Mouse (Mus musculus) layer of hippocampus, adult 18-20 months (tissue): ENCODE measurements at regions not wholly inside any gene's neighbourhood (a gene's known extent, or its start where the extent isn't known, plus 50 kb on each side); places are given as distances from the start of the nearest gene placed in this dataset.
"Not testable (repeated sequence)": the region's sequence is repeated elsewhere in the genome, so short reads cannot be mapped to it uniquely, and the experiment has no call there.

Source experiments
- DNase-seq, 2 experiments: peaks; one replicate each; pipeline ENCODE4 v3.0.0; 2022; ENCODE audit warnings: low spot score in 2 of 2

DNA sequence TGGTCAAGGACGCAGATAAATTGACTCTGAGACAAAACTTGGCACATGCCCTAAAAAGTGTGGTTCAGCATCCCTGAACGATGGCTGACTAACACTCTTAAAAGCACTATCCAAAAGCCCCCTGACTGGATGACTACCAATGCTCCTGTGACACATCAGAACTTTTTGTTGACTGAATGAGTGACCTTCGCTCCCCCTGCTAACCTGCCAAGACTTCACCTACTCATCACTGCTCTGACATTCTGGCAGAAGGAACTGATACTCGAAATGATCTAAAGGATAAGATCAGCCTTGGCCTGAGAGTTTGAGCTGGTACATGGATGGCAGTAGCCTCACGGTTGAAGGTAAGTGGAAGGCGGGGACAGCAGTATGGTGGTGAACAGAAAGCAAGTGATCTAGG is 62.4 kb upstream of the Tgm3 start:
- DNase-seq, result not testable (repeated sequence)

DNA sequence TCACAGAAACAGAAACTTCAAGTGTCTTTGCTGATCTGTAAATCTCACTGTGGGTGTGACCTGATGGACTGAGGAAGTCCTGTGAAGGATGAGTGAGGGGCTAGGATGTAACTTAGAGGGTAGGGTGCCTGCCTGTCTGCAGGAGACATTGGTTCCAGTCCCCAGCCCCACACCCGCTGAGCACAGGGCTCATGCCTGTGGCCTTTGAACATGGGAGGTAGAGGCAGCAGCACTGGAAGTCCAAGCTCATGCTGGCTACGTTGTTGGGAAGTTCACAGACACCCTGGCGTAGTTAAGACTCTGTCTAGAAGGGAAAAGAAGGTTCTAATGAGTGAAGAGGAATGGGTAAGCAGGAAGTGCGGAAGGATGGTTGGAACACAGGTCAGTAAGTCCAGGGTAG is 59.7 kb upstream of the Tgm3 start:
- DNase-seq, result no peak

DNA sequence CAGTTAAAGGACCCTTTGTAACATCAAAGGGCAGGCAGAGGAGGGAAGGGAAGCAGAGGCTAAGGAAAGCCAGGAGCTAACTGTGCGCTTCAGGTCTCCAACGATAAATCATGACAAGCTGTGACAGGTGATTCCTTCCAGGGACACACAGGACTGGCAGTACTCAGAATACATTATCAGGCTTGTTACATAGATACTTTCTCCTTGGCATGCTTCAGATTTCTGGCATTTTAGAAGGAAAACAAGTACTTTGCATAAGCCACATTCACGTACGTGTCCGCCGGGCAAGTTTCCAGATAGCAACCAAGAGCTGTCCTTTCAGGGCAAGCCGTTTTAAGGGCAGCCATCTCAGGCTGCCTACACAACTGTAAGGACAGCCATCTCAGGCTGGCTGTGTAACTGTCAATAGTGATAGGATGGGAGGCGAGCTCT is 56.9 kb upstream of the Tgm3 start:
- DNase-seq, result no peak

DNA sequence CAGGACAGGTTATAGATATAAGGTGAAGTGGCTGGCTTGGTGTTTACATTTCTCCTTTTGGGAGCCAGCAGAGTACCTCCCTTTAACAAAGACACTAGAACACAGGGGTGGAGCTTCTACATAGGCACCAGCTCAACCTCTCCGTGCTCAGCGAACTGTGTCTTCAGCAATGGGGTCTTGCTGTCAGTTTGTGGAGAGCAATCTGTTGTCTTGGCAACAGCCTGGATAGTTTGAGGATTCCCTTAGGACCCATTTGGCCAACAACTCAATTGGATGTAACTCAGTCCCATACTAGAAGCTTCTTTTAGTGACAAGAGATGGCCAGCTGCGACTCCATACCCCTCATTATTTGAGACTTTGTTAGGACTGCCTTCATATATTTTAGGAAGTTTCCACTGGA is 54.0 kb upstream of the Tgm3 start:
- DNase-seq, result no peak

DNA sequence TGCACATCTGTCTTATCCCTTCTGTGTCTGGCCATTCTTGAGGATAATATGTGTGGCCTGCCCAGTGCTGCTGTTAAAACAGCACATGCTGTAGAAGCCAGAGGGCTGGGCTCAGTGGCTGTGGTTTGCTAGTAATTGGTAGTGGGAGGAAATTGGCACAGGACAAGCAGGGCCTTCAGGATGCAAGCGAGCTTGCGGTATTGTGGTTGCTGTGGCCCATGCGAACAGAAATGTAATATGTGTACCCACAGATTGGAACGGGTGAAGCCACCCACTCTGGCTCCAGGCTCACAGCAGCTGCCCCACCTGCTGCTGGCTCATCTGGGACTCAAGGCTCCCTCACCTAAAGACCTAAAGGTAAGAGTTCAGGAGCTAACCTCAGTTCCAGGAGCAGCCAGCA is 51.8 kb upstream of the Tgm3 start:
- peak; percentile 17 to 46 for DNase-seq

DNA sequence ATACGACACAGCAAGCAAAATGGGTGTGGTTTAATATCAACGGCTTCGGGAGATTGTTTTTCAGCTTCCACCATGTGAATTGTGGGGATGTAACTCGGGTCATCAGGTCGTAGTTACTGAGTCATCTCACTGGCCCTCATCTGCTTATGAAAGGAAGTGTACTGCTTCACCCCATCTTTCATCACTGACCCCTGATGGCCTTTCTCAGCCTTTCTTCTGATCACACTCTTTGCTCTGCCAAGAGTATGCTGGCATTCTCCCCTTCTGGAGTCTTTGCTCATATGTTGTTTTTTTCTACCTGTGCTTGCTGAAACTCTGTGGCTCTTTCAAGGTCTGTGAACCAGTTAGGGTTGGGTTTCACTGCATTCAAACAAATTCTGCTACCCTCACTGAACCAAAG is 50.6 kb upstream of the Tgm3 start:
- no peak for DNase-seq
